Mouse (Mus musculus) spleen, adult 2 months (tissue): ENCODE data around the gene Akp3. TPM values are rescaled to one million over a fixed set of nuclear protein-coding genes. Genes with fewer than 3 reads are reported as not detected.

Experiments used
- DNase-seq, 2 experiments: peaks; one replicate each; pipeline versions ENCODE4 v3.0.0 to v3.0.0-alpha.2; 2012 to 2021; ENCODE audit warnings: low spot score in 2 of 2, low read depth in 1 of 2
- H3K27ac ChIP-seq: fragments of 200-500 bp; 2 replicates; pipeline ENCODE4 v1.5.1; 2012; ENCODE audit warnings: low read length, inconsistent platforms; ENCODE audit not compliant: insufficient read depth
- H3K27me3 ChIP-seq: fragments of 200-500 bp; 2 replicates; pipeline ENCODE4 v1.6.1; 2012; ENCODE audit warnings: mild to moderate bottlenecking, moderate library complexity, low read length, inconsistent platforms; ENCODE audit not compliant: control insufficient read depth, insufficient read depth
- H3K36me3 ChIP-seq: fragments of 200-500 bp; 2 replicates; pipeline ENCODE4 v1.6.1; 2012; ENCODE audit warnings: mild to moderate bottlenecking, low read length, inconsistent platforms; ENCODE audit not compliant: control insufficient read depth, insufficient read depth
- H3K4me1 ChIP-seq: fragments of 200-500 bp; 2 replicates; pipeline ENCODE4 v1.6.1; 2011; ENCODE audit warnings: inconsistent platforms; ENCODE audit not compliant: control insufficient read depth, insufficient read depth, insufficient read length
- H3K4me3 ChIP-seq: fragments of 200-500 bp; 2 replicates; pipeline ENCODE4 v1.5.1; 2011; ENCODE audit warnings: mild to moderate bottlenecking, inconsistent platforms; ENCODE audit not compliant: insufficient read depth, insufficient read length; ENCODE audit errors: extremely low read depth
- CTCF ChIP-seq: fragments of 200-500 bp; IDR thresholded peaks from 2 replicates; pipeline ENCODE4 v1.5.1; 2011; ENCODE audit warnings: mild to moderate bottlenecking, inconsistent platforms; ENCODE audit not compliant: insufficient read depth, insufficient read length, insufficient replicate concordance; ENCODE audit errors: extremely low read depth
- POLR2A ChIP-seq: fragments of 200-500 bp; IDR thresholded peaks from 2 replicates; pipeline ENCODE4 v1.6.1; 2011; ENCODE audit warnings: low read depth, low read length, inconsistent platforms
- WGBS: fragments of 180-500 bp; shearing (Covaris S2); methylation state at CpG from one replicate; pipeline ENCODE4 v1.1.7; 2018; 5-methylcytosine and 5-hydroxymethylcytosine counted together
- polyA plus RNA-seq: library from polyadenylated mRNA; depleted of rRNA; stranded (reverse); fragments of >200 nt; gene quantifications from 2 replicates; pipeline ENCODE4 v1.2.3, GENCODE M21; 2012

Akp3 gene
- polyA plus RNA-seq, 1 experiment = not detected

DNA sequence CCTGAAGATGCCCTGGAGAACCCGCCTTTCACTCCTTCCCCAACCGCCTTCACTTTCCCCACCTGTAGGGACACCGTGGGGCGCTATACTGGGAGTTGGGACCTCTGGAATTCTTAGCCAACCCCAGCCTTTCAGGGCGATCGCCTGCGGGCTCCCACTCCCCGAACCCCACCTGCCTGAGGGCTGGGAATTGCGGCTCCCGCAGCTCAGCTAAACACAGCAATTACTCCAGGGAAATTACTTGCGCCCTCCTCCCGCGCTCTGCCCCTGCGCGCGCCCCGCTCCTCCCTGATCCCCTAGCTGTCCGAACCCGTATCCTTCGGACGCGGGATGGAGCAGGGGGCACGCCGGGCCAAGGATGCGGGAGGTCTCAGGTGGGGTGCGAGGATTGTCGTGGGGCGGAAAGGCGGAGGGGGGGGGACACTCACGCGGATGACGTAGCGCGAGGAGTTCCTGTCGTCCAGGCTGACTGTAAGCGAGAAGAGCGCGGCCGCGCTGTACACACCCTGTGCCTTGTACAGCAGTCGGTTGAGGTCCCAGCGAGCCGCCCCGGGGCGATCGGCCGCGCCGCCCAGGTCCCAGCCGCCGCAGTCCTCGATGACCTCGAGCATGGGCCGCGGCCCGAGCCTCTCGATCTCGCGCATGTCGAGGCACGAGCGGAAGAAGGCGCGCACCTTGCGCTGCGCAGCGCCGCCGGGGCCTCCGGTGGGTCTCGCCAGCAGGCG is 29.2 kb downstream of the Akp3 start:
- TF ChIP-seq CTCF = no peak
- no peak for TF ChIP-seq POLR2A
- 4% methylated on average over 66 of the region's 72 CpGs for WGBS
- Histone ChIP-seq H3K27ac (no peak overlapping the region), H3K27me3 (peaks cover 11% of the 10 kb centered on the region), H3K36me3 (no peaks in the 10 kb centered on the region), H3K4me3 (no peak overlapping the region), H3K4me1 (peaks cover 7% of the 10 kb centered on the region)
- DNase-seq = no peak

DNA sequence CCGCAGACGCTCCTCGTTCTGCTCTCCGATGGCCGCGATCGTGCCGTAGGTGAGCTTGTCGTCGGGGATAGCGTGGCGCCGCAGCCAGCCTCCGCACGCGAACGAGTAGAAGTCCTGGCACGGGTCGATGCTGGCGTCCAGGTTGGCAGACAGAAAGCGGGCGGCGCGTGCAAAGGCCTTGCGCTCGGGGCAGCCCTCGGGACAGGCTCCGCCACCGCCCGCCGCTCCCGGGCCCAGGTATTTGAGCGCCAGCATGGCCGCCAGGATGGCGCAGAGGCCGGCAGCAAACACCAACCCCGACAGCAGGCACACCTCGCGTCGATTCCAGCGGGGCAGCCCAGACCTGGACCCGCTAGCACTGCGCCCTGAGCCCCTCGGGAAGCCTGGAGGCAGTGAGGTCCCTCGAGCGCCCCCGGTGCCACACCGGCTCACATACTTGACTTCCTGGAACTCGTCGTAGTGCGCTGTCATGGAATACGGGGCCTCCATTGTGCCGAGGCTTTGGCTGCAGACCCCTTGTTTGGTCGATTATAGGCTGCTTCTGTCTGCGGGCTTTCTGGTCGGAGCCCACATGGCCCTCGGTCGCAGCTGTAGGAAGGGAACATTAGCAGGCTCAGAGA is 29.8 kb downstream of the Akp3 start:
- TF ChIP-seq CTCF (no peak), POLR2A (no peak)
- Histone ChIP-seq H3K27ac (no peak overlapping the region), H3K4me3 (no peak overlapping the region), H3K27me3 (peaks cover 11% of the 10 kb centered on the region), H3K36me3 (no peaks in the 10 kb centered on the region), H3K4me1 (peaks cover 7% of the 10 kb centered on the region; the same call in 1 of the 2 replicates)
- no peak for DNase-seq
- 6% methylated on average over 58 of the region's 58 CpGs for WGBS

- TF ChIP-seq POLR2A (no peak), CTCF (no peak)
- no peak for DNase-seq
- no peak overlapping the region for H3K4me3 ChIP-seq
- no peak overlapping the region for H3K27ac ChIP-seq
- H3K4me1 ChIP-seq = peaks cover 7% of the 10 kb centered on the region; the same call in 1 of the 2 replicates
- WGBS = 2% methylated on average over 56 of the region's 56 CpGs
- peaks cover 11% of the 10 kb centered on the region for H3K27me3 ChIP-seq
- no peaks in the 10 kb centered on the region for H3K36me3 ChIP-seq
Observed at GRCm38 (mm10) chr1:87155531-87156198, 30.9 kb downstream of the Akp3 start.

DNA sequence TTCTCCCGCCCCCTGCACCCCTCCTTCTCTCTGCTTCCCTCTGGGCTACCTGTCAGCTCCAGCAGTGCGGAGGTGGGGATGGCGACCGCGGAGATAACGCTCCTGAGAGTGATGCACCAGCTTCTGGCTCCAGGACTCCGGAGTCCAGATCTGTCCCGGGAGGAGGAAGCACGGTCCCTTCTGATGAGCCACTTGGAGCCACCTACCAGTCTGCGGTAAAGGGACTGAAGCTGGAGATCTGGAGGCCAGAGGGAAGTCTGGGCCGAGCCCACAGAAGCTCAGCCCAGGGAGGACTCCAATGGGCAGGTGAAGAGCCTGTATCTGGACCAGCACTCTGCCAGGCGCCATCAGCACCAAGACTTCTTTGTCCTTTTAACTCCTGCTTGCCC is 31.4 kb downstream of the Akp3 start, which contains the start of gene Ecel1:
TSS of gene Ecel1 (minus strand) at position 323 of the 389 bp plus-strand sequence.
- H3K4me3 ChIP-seq = no peak within 1 kb of the TSS
- DNase-seq = no peak
- H3K27ac ChIP-seq = no peak within 1 kb of the TSS
- H3K36me3 ChIP-seq = no peaks in the 10 kb centered on the region
- H3K4me1 ChIP-seq = peaks cover 7% of the 10 kb centered on the region; the same call in 1 of the 2 replicates
- no peak for TF ChIP-seq CTCF
- WGBS = 7% methylated on average over 12 of the region's 12 CpGs
- peaks cover 11% of the 10 kb centered on the region for H3K27me3 ChIP-seq

DNA sequence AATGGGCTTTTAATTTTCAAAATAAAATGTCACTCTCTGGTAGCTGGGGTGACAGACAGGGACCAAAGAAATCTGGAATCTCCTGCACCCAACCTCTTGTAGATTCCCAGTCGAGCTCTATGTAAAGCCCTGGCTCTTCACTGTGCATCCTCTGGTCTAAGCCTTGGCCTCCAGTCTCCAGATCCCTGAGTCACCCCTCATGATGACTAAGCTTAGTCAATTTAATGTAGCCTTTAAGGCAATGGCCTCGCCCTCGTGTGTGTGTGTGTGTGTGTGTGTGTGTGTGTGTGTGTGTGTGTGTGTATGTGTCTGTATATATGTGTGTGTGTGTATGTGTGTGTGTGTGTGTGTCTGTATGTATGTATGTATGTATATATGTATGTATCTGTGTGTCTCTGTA is 34.6 kb downstream of the Akp3 start:
- H3K4me1 ChIP-seq = peaks cover 4% of the 10 kb centered on the region; the same call in 1 of the 2 replicates
- DNase-seq = no peak
- H3K27ac ChIP-seq = no peak overlapping the region
- H3K27me3 ChIP-seq = peaks cover 6% of the 10 kb centered on the region
- 66% methylated on average over 3 of the region's 3 CpGs for WGBS
- H3K4me3 ChIP-seq = no peak overlapping the region
- TF ChIP-seq CTCF (no peak), POLR2A (no peak)
- no peaks in the 10 kb centered on the region for H3K36me3 ChIP-seq

GRCm38 (mm10) chr1:87164164-87164795 is 39.5 kb downstream of the Akp3 start:
- no peak for DNase-seq
- no peaks in the 10 kb centered on the region for H3K27me3 ChIP-seq
- WGBS = 48% methylated on average over 10 of the region's 11 CpGs
- no peaks in the 10 kb centered on the region for H3K4me1 ChIP-seq
- TF ChIP-seq POLR2A = no peak
- no peak for TF ChIP-seq CTCF
- H3K36me3 ChIP-seq = no peaks in the 10 kb centered on the region
- H3K27ac ChIP-seq = no peak overlapping the region
- H3K4me3 ChIP-seq = no peak overlapping the region
